Mouse (Mus musculus) liver, embryonic 14.5 days (tissue): ENCODE data around the gene Bbs1. TPM values are rescaled to one million over a fixed set of nuclear protein-coding genes. Genes with fewer than 3 reads are reported as not detected.

Source experiments
- ATAC-seq: fragments of 200-750 bp; cut with Nextera tagmentation; 2 replicates; pipeline ENCODE4 v1.8.0; 2017; ENCODE audit warnings: moderate number of reproducible peaks, mild to moderate bottlenecking, moderate library complexity; ENCODE audit not compliant: insufficient read depth
- DNase-seq, 3 experiments: peaks; one replicate each; pipeline ENCODE4 v3.0.0-alpha.2; 2012 to 2013; ENCODE audit warnings: low read depth in 3 of 3, low spot score in 3 of 3
- H3K27ac ChIP-seq: fragments of 300-500 bp; sonication (generic); 2 replicates; pipeline ENCODE4 v1.5.1; 2014; ENCODE audit warnings: moderate library complexity, mild to moderate bottlenecking, control low read depth, inconsistent platforms
- H3K27me3 ChIP-seq: fragments of 300-500 bp; sonication (generic); 2 replicates; pipeline ENCODE4 v1.6.1; 2014; ENCODE audit warnings: mild to moderate bottlenecking, low read length, moderate library complexity; ENCODE audit not compliant: control insufficient read depth, insufficient read depth
- H3K36me3 ChIP-seq: fragments of 300-500 bp; sonication (generic); replicated peaks from 2 replicates; pipeline ENCODE4 v1.6.1; 2014; ENCODE audit warnings: low read depth; ENCODE audit not compliant: control insufficient read depth, insufficient read depth
- H3K4me1 ChIP-seq, 2 experiments: fragments of 200-500 bp in 1 of 2; fragments of 300-500 bp in 1 of 2; sonication (generic) in 1 of 2; replicated peaks; 2 replicates each; pipeline ENCODE4 v1.6.1; 2012 to 2014; ENCODE audit warnings: antibody characterized with exemption in 1 of 2, inconsistent platforms in 1 of 2, low read length in 1 of 2; ENCODE audit not compliant: control insufficient read depth in 2 of 2, insufficient read depth in 2 of 2
- H3K4me2 ChIP-seq: fragments of 300-500 bp; sonication (generic); 2 replicates; pipeline ENCODE4 v1.6.1; 2014; ENCODE audit warnings: low read depth, mild to moderate bottlenecking, control low read depth, moderate library complexity
- H3K4me3 ChIP-seq, 2 experiments: fragments of 200-500 bp in 1 of 2; fragments of 300-500 bp in 1 of 2; sonication (generic) in 1 of 2; 2 replicates each; pipeline ENCODE4 v1.5.1; 2012 to 2014; ENCODE audit warnings: low read depth in 2 of 2, low read length in 2 of 2, mild to moderate bottlenecking in 2 of 2, control low read depth in 1 of 2, inconsistent platforms in 1 of 2, moderate library complexity in 1 of 2; ENCODE audit not compliant: insufficient read depth in 1 of 2
- H3K9ac ChIP-seq: fragments of 300-500 bp; sonication (generic); replicated peaks from 2 replicates; pipeline ENCODE4 v1.6.1; 2014; ENCODE audit warnings: mild to moderate bottlenecking, control low read depth, moderate library complexity
- H3K9me3 ChIP-seq: fragments of 300-500 bp; sonication (generic); 2 replicates; pipeline ENCODE4 v1.6.1; 2016; ENCODE audit warnings: low read length, mixed read lengths; ENCODE audit not compliant: control insufficient read depth
- CTCF ChIP-seq: IDR thresholded peaks from 2 replicates; pipeline ENCODE4 v1.5.1; 2016; ENCODE audit warnings: antibody characterized with exemption, low read depth, control low read depth
- EP300 ChIP-seq: IDR thresholded peaks from 2 replicates; pipeline ENCODE4 v1.6.1; 2016; ENCODE audit warnings: antibody characterized with exemption, low read depth
- WGBS: fragments of 180-500 bp; shearing (Covaris S2); extraction: QIAGEN DNeasy Blood & Tissue Kit; methylation state at CpG from one replicate; pipeline ENCODE4 v1.1.7; 2014; ENCODE audit not compliant: insufficient replicate concordance; 5-methylcytosine and 5-hydroxymethylcytosine counted together
- polyA plus RNA-seq, 2 experiments: library from polyadenylated mRNA; depleted of rRNA in 1 of 2; stranded (reverse) in 1 of 2; unstranded in 1 of 2; fragments of >200 nt; fragmentation: Nextera tagmentation in 1 of 2; extraction: Ambion mirVana in 1 of 2; gene quantifications; 2 replicates each; pipeline versions ENCODE4 v1.2.1 to v1.2.3; 2012 to 2014

The Bbs1 gene
- polyA plus RNA-seq, 2 experiments, result 0.27 to 1.2 TPM

DNA sequence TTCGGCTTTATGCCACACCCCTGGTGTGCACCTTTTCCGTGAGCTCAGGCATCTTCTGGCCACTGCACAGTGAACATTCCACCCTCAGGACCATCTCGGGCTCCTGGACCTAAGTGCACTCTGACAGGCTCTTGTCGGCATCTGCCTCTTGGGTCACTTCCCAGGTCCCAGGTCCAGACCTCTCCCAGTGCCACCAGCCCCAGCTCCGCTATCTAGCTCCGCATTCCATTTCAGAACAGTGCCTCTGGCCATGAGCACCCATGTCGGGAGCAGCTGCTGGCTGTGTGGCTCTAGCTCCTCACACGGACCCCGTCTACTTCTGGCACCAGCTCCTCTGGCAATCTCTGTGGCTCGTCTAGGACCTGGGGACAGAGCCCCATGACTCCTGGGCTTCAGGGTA, 16.6 kb downstream of the Bbs1 start:
- TF ChIP-seq CTCF (no peak), EP300 (no peak)
- Histone ChIP-seq H3K27ac (no peak overlapping the region), H3K9ac (no peak overlapping the region), H3K36me3 (no peaks in the 10 kb centered on the region), H3K27me3 (no peaks in the 10 kb centered on the region), H3K4me1 (peaks cover 19 to 23% of the 10 kb centered on the region in 2 experiments), H3K4me2 (no peak overlapping the region), H3K4me3 (no peak overlapping the region), H3K9me3 (no peaks in the 10 kb centered on the region)
- ATAC-seq (no peak), DNase-seq (no peak)
- WGBS, result 74% methylated on average over 10 of the region's 10 CpGs

DNA sequence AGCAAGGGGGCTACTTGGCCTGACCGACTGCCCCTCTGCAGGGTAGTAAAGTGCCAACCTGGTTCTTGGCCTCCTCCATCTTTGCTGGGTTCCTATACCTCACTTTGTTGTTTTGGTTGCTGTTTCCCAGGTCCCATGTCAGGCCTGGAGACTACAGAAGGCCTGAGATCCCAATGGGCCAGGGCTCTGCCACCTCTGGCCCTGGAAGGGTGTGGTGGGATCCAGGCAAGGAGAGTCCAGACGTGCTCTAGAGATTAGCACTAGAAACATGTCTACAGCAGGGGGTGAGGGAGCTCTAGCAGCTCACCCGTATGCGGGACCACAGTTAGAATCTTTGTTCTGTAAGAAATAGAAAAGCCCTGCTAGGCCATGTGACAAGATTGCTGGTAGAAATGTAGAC, 22.5 kb downstream of the Bbs1 start:
- H3K4me2 ChIP-seq, result peak overlapping the region; percentile 33
- no peaks in the 10 kb centered on the region for H3K9me3 ChIP-seq
- no peak overlapping the region for H3K4me3 ChIP-seq
- DNase-seq, result peak; percentile 27 to 47 (median 38)
- no peaks in the 10 kb centered on the region for H3K27me3 ChIP-seq
- peaks cover 19 to 24% of the 10 kb centered on the region in 2 experiments for H3K4me1 ChIP-seq
- peak overlapping the region; percentile 5 for H3K9ac ChIP-seq
- WGBS, result 35% methylated on average over 4 of the region's 4 CpGs
- TF ChIP-seq EP300 (no peak), CTCF (no peak)
- ATAC-seq, result peak; percentile 88
- H3K27ac ChIP-seq, result peak overlapping the region; percentile 77
- H3K36me3 ChIP-seq, result peaks cover 3% of the 10 kb centered on the region

DNA sequence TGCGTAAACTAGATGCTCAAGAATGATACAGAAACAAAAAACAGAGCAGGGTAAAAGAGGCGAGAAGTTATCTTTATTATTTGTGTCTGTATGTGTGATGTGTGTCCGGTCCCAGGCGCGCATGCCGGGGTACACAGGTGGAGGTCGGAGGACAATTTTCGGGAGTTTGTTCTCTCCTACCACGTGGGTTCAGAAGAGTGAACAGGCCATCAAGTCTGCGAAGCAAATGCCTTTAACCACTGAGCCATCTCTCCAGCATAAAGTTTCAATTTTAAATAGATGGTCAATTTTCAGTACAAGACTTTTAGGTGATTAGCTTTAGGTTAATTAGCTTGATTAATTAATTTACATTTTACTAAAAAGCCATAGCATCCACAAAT, 27.1 kb downstream of the Bbs1 start:
- H3K4me1 ChIP-seq, result peaks cover 27 to 32% of the 10 kb centered on the region in 2 experiments
- H3K27me3 ChIP-seq, result no peaks in the 10 kb centered on the region
- peaks cover 3% of the 10 kb centered on the region for H3K36me3 ChIP-seq
- H3K9ac ChIP-seq, result peak overlapping the region; percentile 98
- H3K9me3 ChIP-seq, result no peaks in the 10 kb centered on the region
- TF ChIP-seq CTCF (no peak), EP300 (no peak)
- H3K4me2 ChIP-seq, result peak overlapping the region; percentile 94
- ATAC-seq, result no peak
- WGBS, result 42% methylated on average over 10 of the region's 10 CpGs
- H3K27ac ChIP-seq, result peak overlapping the region; percentile 84
- peak overlapping the region; percentile 83 to 99 for H3K4me3 ChIP-seq
- no peak for DNase-seq

DNA sequence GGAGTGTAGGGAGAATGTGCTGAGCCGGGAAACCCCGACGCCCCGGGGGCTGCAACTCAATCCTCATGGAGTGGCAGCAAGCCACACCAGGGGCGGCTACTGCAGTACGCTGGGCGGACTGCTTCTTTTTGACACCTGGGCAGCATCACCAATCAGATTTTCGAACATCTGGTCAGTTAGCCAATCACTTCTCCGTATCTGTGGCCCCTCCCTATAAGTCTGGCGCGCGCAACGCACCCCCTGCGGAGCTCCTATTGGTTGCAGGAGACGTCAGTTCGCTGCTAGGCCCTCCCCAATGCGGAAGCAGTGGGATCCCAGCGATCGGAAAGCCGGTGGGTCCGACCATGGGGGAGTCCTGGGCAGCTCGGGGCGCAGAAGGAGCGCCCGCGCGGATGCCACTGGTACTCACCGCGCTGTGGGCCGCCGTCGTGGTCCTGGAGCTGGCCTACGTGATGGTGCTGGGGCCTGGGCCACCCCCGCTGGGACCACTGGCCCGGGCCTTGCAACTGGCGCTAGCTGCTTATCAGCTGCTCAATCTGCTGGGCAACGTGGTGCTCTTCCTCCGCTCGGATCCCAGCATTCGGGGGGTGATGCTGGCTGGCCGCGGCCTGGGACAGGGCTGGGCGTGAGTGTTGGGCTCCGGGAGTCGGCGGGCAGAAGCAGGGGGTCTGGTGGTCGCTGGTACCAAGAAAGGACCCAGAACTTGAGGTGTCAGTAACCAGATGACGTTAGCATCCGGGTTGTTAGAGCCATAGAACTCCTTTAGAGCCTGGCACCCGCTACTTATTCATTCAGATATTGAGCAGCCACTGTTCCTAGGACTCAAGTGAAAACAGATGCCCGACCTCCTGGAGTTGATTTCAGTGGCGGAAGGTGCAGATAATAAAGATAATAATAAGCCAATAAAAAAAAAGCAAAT, 27.8 kb downstream of the Bbs1 start, which contains the start of gene Zdhhc24:
TSS of gene Zdhhc24 (plus strand) at position 264 of the 919 bp plus-strand sequence.
- TF ChIP-seq EP300 (0 out of 2 replicates have a peak, but pooled peaks have one; percentile 2), CTCF (no peak)
- WGBS, result under 1% methylated on average over 52 of the region's 52 CpGs
- H3K36me3 ChIP-seq, result peaks cover 3% of the 10 kb centered on the region
- peak; percentile 98 for ATAC-seq
- peak; percentile 93 to 95 (median 94) for DNase-seq
- H3K4me1 ChIP-seq, result peaks cover 21 to 26% of the 10 kb centered on the region in 2 experiments
- H3K27me3 ChIP-seq, result no peaks in the 10 kb centered on the region
- H3K4me2 ChIP-seq, result peak within 1 kb of the TSS; percentile 94
- H3K4me3 ChIP-seq, result peak within 1 kb of the TSS; percentile 83 to 99
- peak within 1 kb of the TSS; percentile 84 for H3K27ac ChIP-seq
- no peaks in the 10 kb centered on the region for H3K9me3 ChIP-seq
- H3K9ac ChIP-seq, result peak within 1 kb of the TSS; percentile 98

DNA sequence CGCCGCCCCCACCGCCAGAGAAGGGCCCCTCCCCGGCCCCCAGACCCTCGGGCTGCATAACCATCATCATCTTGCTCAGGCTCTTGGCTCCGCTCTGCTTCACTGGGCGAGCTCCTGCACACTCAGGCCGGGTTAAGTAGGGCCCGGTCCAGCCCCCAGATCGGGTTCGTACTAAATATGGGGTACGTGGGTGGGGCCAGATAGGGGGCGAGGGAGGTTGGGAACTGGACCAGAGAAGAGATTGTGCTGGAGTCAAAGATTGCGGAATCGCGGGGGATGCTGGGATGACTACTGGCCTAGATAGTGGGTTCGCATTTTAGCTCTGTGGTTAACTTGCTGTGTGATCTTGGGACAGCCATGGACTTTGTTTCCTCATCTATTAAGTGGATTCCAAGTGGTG, 28.6 kb downstream of the Bbs1 start, which contains the start of gene Actn3:
TSS of gene Actn3 (minus strand) at position 125 of the 400 bp plus-strand sequence.
- Histone ChIP-seq H3K27me3 (no peaks in the 10 kb centered on the region), H3K27ac (peak within 1 kb of the TSS; percentile 84), H3K4me1 (peaks cover 16 to 20% of the 10 kb centered on the region in 2 experiments), H3K4me3 (peak within 1 kb of the TSS; percentile 83 to 99), H3K9me3 (no peaks in the 10 kb centered on the region), H3K9ac (peak within 1 kb of the TSS; percentile 98), H3K4me2 (peak within 1 kb of the TSS; percentile 94), H3K36me3 (no peaks in the 10 kb centered on the region; the same call in 1 of the 2 replicates)
- TF ChIP-seq CTCF, result no peak
- no peak for TF ChIP-seq EP300
- peak; percentile 4; the same call in 1 of the 2 replicates for ATAC-seq
- no peak for DNase-seq
- WGBS, result 12% methylated on average over 17 of the region's 17 CpGs
